Mouse (Mus musculus): Measurements from ENCODE around the gene Olfr720.

Olfr720 gene

GRCm38 (mm10) chr14:14186738-14187137 lies at the start of gene Olfr720:
Olfr720 (minus strand) TSS chr14:14186838.
- no peak for DNase-seq (ENCODE audit: low read depth, low spot score)
